Mouse (Mus musculus) MEL (cell line): Measurements from ENCODE around the gene Stat6. TPM values are rescaled to one million over a fixed set of nuclear protein-coding genes. Genes with fewer than 3 reads are reported as not detected.

Source experiments
- CHD2 ChIP-seq: IDR thresholded peaks from 2 replicates; pipeline ENCODE4 v1.6.1; 2011; ENCODE audit warnings: low read length, improper control_type of control experiment
- EP300 ChIP-seq, 2 experiments: IDR thresholded peaks; 2 replicates each; pipeline ENCODE4 v1.6.1; 2011; ENCODE audit warnings: improper control_type of control experiment in 2 of 2, low read length in 2 of 2, low read depth in 1 of 2, mild to moderate bottlenecking in 1 of 2
- MXI1 ChIP-seq: IDR thresholded peaks from 2 replicates; pipeline ENCODE4 v1.6.1; 2011; ENCODE audit warnings: mild to moderate bottlenecking, low read depth, low read length, improper control_type of control experiment
- NRF1 ChIP-seq: IDR thresholded peaks from 2 replicates; pipeline ENCODE4 v1.6.1; 2014; ENCODE audit warnings: low read depth, mild to moderate bottlenecking, inconsistent platforms, low read length, improper control_type of control experiment, moderate library complexity; ENCODE audit not compliant: poor library complexity, insufficient read depth, severe bottlenecking
- POLR2A ChIP-seq, 2 experiments: IDR thresholded peaks; 2 replicates each; pipeline ENCODE4 v1.6.1; 2011 to 2012; ENCODE audit warnings: low read length in 2 of 2, mild to moderate bottlenecking in 2 of 2, control low read depth in 1 of 2, improper control_type of control experiment in 1 of 2, low read depth in 1 of 2, moderate library complexity in 1 of 2; ENCODE audit not compliant: control insufficient read depth in 1 of 2, insufficient read depth in 1 of 2, poor library complexity in 1 of 2
- RCOR1 ChIP-seq: IDR thresholded peaks from 2 replicates; pipeline ENCODE4 v1.6.1; 2012; ENCODE audit warnings: low read depth, mild to moderate bottlenecking, inconsistent platforms, low read length, improper control_type of control experiment
- polyA plus RNA-seq, 2 experiments: library from polyadenylated mRNA; stranded (reverse) in 1 of 2; unstranded in 1 of 2; fragments of >175 nt in 1 of 2; fragments of >200 nt in 1 of 2; gene quantifications; 2 replicates each; pipeline versions ENCODE4 v1.2.1 to v1.2.4; 2012; ENCODE audit warnings: low replicate concordance in 2 of 2, low read depth in 1 of 2; ENCODE audit not compliant: insufficient read length in 2 of 2, insufficient read depth in 1 of 2, missing spikeins in 1 of 2
- total RNA-seq: library from RNA; depleted of rRNA; stranded (reverse); fragments of 300-350 nt; gene quantifications from 2 replicates; pipeline ENCODE4 v1.2.3, GENCODE M21; 2012; rRNA removed

Gene Stat6
- total and polyA plus RNA-seq, 3 experiments: 34.9 to 50.2 TPM; not detected in 1

- TF ChIP-seq RCOR1: no peak
- no peak for TF ChIP-seq POLR2A (IDR thresholded peaks at IDR 0.05; ENCODE audit: control insufficient read depth in 1 of 2, insufficient read depth in 1 of 2, low read depth in 1 of 2, low read length in 2 of 2, poor library complexity in 1 of 2)
- no peak for TF ChIP-seq EP300 (IDR thresholded peaks at IDR 0.05; ENCODE audit: low read depth in 1 of 2, low read length in 2 of 2)
- no peak for TF ChIP-seq NRF1
- TF ChIP-seq MXI1: no peak
- no peak for TF ChIP-seq CHD2
These were observed 67.5 kb downstream of the Stat6 start (continued) for GRCm38 (mm10) chr10:127710331-127710730.

Other genes starting within 250 kb of the Stat6 start
- not detected in 2 replicates for gene Stac3, start 141.3 kb upstream of the Stat6 start, total RNA-seq
- under 1 TPM in 1 of 2 experiments, not detected in 1; 0.25 TPM for gene Stac3, start 141.3 kb upstream of the Stat6 start, polyA plus RNA-seq
- 21.8 and 28.6 TPM in 2 replicates for gene Ndufa4l2, start 128.0 kb upstream of the Stat6 start, total RNA-seq
- gene Ndufa4l2, start 128.0 kb upstream of the Stat6 start, polyA plus RNA-seq: 10 to 100 TPM in 1 of 2 experiments, not detected in 1; 26.6 TPM
- 242 and 383 TPM in 2 replicates for gene Shmt2, start 120.5 kb upstream of the Stat6 start, total RNA-seq
- gene Shmt2, start 120.5 kb upstream of the Stat6 start, polyA plus RNA-seq: 100 to 1,000 TPM; 263 to 582 TPM
- not detected in 2 replicates for gene Nxph4, start 108.4 kb upstream of the Stat6 start, total RNA-seq
- under 1 TPM in 1 of 2 experiments, not detected in 1; 0.24 TPM for gene Nxph4, start 108.4 kb upstream of the Stat6 start, polyA plus RNA-seq
- 0.33 and 0.42 TPM in 2 replicates for gene Lrp1, start 21.8 kb upstream of the Stat6 start, total RNA-seq
- gene Lrp1, start 21.8 kb upstream of the Stat6 start, polyA plus RNA-seq: under 1 TPM in 1 of 2 experiments, not detected in 1; 0.39 TPM
- 11.8 and 12.1 TPM in 2 replicates for gene Nemp1, start 23.9 kb downstream of the Stat6 start, total RNA-seq
- 10 to 100 TPM in 1 of 2 experiments, not detected in 1; 13.9 TPM for gene Nemp1, start 23.9 kb downstream of the Stat6 start, polyA plus RNA-seq
- 29.1 and 36.1 TPM in 2 replicates for gene Nab2, start 25.6 kb downstream of the Stat6 start, total RNA-seq
- gene Nab2, start 25.6 kb downstream of the Stat6 start, polyA plus RNA-seq: 10 to 100 TPM in 1 of 2 experiments, not detected in 1; 37.1 TPM
- 0.08 TPM in 1 of 2 replicates, not detected in the other for gene Myo1a, start 62.2 kb downstream of the Stat6 start, total RNA-seq
- gene Myo1a, start 62.2 kb downstream of the Stat6 start, polyA plus RNA-seq: under 1 TPM in 1 of 2 experiments, not detected in 1; 0.33 TPM
- gene Tac2, start 81.5 kb downstream of the Stat6 start, total RNA-seq: not detected in 2 replicates
- under 1 TPM in 1 of 2 experiments, not detected in 1; 0.32 TPM for gene Tac2, start 81.5 kb downstream of the Stat6 start, polyA plus RNA-seq
- 4.8 and 5.1 TPM in 2 replicates for gene Zbtb39, start 96.6 kb downstream of the Stat6 start, total RNA-seq
- gene Zbtb39, start 96.6 kb downstream of the Stat6 start, polyA plus RNA-seq: 10 to 100 TPM in 1 of 2 experiments, not detected in 1; 11.0 TPM
- 0.04 TPM in 1 of 2 replicates, not detected in the other for gene Gpr182, start 108.7 kb downstream of the Stat6 start, total RNA-seq
- under 1 TPM in 1 of 2 experiments, not detected in 1; 0.58 TPM for gene Gpr182, start 108.7 kb downstream of the Stat6 start, polyA plus RNA-seq
- gene Rdh1, start 116.7 kb downstream of the Stat6 start, total RNA-seq: not detected in 2 replicates
- gene Rdh1, start 116.7 kb downstream of the Stat6 start, polyA plus RNA-seq: not detected
- gene Rdh16f1, start 116.8 kb downstream of the Stat6 start, total RNA-seq: not detected in 2 replicates
- gene Rdh16f1, start 116.8 kb downstream of the Stat6 start, polyA plus RNA-seq: not detected
- not detected in 2 replicates for gene Rdh9, start 133.4 kb downstream of the Stat6 start, total RNA-seq
- gene Rdh9, start 133.4 kb downstream of the Stat6 start, polyA plus RNA-seq: under 1 TPM in 1 of 2 experiments, not detected in 1; 0.04 TPM
- not detected in 2 replicates for gene Rdh16, start 158.2 kb downstream of the Stat6 start, total RNA-seq
- gene Rdh16, start 158.2 kb downstream of the Stat6 start, polyA plus RNA-seq: not detected
- not detected in 2 replicates for gene Rdh19, start 206.9 kb downstream of the Stat6 start, total RNA-seq
- gene Rdh19, start 206.9 kb downstream of the Stat6 start, polyA plus RNA-seq: not detected
- not detected in 2 replicates for gene Rdh16f2, start 223.5 kb downstream of the Stat6 start, total RNA-seq
- gene Rdh16f2, start 223.5 kb downstream of the Stat6 start, polyA plus RNA-seq: under 1 TPM in 1 of 2 experiments, not detected in 1; 0.07 TPM
- not detected in 2 replicates for gene Rdh7, start 245.8 kb downstream of the Stat6 start, total RNA-seq
- not detected for gene Rdh7, start 245.8 kb downstream of the Stat6 start, polyA plus RNA-seq